Mouse (Mus musculus): Measurements from ENCODE around the gene Tmem179. TPM values are rescaled to one million over a fixed set of nuclear protein-coding genes. Genes with fewer than 3 reads are reported as not detected.
A peak's percentile ranks its signal among the peaks of the same experiment; 100 is the strongest.

Tmem179 gene
- total RNA-seq (2021): under 1 TPM; 0.11 to 0.12 TPM

GRCm38 (mm10) chr12:112516697-112517337, at the start of gene Tmem179:
TSS of gene Tmem179 (minus strand) at chr12:112516747.
- DNase-seq: peak; percentile 70

- no peak for DNase-seq
These were observed 46.5 kb upstream of the Tmem179 start for GRCm38 (mm10) chr12:112563011-112563410.

GRCm38 (mm10) chr12:112562462-112562861, 45.9 kb upstream of the Tmem179 start:
- no peak for DNase-seq

GRCm38 (mm10) chr12:112561163-112561562, 44.6 kb upstream of the Tmem179 start:
- DNase-seq: no peak

- DNase-seq: peak; percentile 56
These were observed 43.7 kb upstream of the Tmem179 start for GRCm38 (mm10) chr12:112560176-112560797.

GRCm38 (mm10) chr12:112559671-112560070, 43.1 kb upstream of the Tmem179 start:
- DNase-seq: no peak

- DNase-seq: peak; percentile 40
These were observed 42.7 kb upstream of the Tmem179 start for GRCm38 (mm10) chr12:112559231-112559630.

GRCm38 (mm10) chr12:112557219-112557618, 40.7 kb upstream of the Tmem179 start:
- no peak for DNase-seq

- no peak for DNase-seq
These were observed 40.0 kb upstream of the Tmem179 start for GRCm38 (mm10) chr12:112556531-112557060.

- DNase-seq: no peak
These were observed 38.4 kb upstream of the Tmem179 start for GRCm38 (mm10) chr12:112554900-112555299.

- no peak for DNase-seq
These were observed 36.0 kb upstream of the Tmem179 start for GRCm38 (mm10) chr12:112552520-112552919.

GRCm38 (mm10) chr12:112551861-112552375, 35.4 kb upstream of the Tmem179 start:
- DNase-seq: peak; percentile 93

- no peak for DNase-seq
These were observed 32.7 kb upstream of the Tmem179 start for GRCm38 (mm10) chr12:112549287-112549686.

- DNase-seq: no peak
These were observed 29.6 kb upstream of the Tmem179 start for GRCm38 (mm10) chr12:112546110-112546509.

- DNase-seq: peak; percentile 26
These were observed 28.6 kb upstream of the Tmem179 start for GRCm38 (mm10) chr12:112544946-112545701.

GRCm38 (mm10) chr12:112543941-112544340, 27.4 kb upstream of the Tmem179 start:
- DNase-seq: no peak

- peak; percentile 95 for DNase-seq
These were observed 26.4 kb upstream of the Tmem179 start for GRCm38 (mm10) chr12:112542920-112543300.

- DNase-seq: no peak
These were observed 25.8 kb upstream of the Tmem179 start for GRCm38 (mm10) chr12:112542257-112542919.

GRCm38 (mm10) chr12:112541483-112542091, 25.0 kb upstream of the Tmem179 start:
- no peak for DNase-seq

- DNase-seq: no peak
These were observed 23.8 kb upstream of the Tmem179 start for GRCm38 (mm10) chr12:112540321-112540720.

- DNase-seq: no peak
These were observed 23.0 kb upstream of the Tmem179 start for GRCm38 (mm10) chr12:112539466-112539965.

GRCm38 (mm10) chr12:112538356-112538755, 21.8 kb upstream of the Tmem179 start:
- no peak for DNase-seq
